Mouse (Mus musculus) lung, embryonic 14.5 days (tissue): Measurements from ENCODE around the gene Itpa. TPM values are rescaled to one million over a fixed set of nuclear protein-coding genes. Genes with fewer than 3 reads are reported as not detected.
A peak's percentile ranks its signal among the peaks of the same experiment; 100 is the strongest.

Experiments
- ATAC-seq: fragments of 200-750 bp; cut with Nextera tagmentation; 2 replicates; pipeline ENCODE4 v1.8.0; 2017; ENCODE audit warnings: mild to moderate bottlenecking, moderate TSS enrichment, moderate library complexity; ENCODE audit not compliant: insufficient read depth
- DNase-seq: peaks from one replicate; pipeline ENCODE4 v3.0.0-alpha.2; 2015
- H3K27ac ChIP-seq: fragments of 300-500 bp; sonication (generic); 2 replicates; pipeline ENCODE4 v1.5.1; 2014; ENCODE audit warnings: low read depth, mild to moderate bottlenecking, moderate library complexity
- H3K27me3 ChIP-seq: fragments of 300-500 bp; sonication (generic); 2 replicates; pipeline ENCODE4 v1.6.1; 2014; ENCODE audit warnings: low read length, control low read depth; ENCODE audit not compliant: insufficient read depth
- H3K36me3 ChIP-seq: fragments of 300-500 bp; sonication (generic); 2 replicates; pipeline ENCODE4 v1.6.1; 2014; ENCODE audit warnings: control low read depth; ENCODE audit not compliant: insufficient read depth
- H3K4me1 ChIP-seq: fragments of 300-500 bp; sonication (generic); 2 replicates; pipeline ENCODE4 v1.6.1; 2014; ENCODE audit warnings: antibody characterized with exemption, control low read depth; ENCODE audit not compliant: insufficient read depth
- H3K4me2 ChIP-seq: fragments of 300-500 bp; sonication (generic); 2 replicates; pipeline ENCODE4 v1.6.1; 2014; ENCODE audit warnings: mild to moderate bottlenecking
- H3K4me3 ChIP-seq: fragments of 300-500 bp; sonication (generic); 2 replicates; pipeline ENCODE4 v1.5.1; 2014; ENCODE audit warnings: low read depth, low read length
- H3K9ac ChIP-seq: fragments of 300-500 bp; sonication (generic); 2 replicates; pipeline ENCODE4 v1.6.1; 2014
- H3K9me3 ChIP-seq: fragments of 300-500 bp; sonication (generic); 2 replicates; pipeline ENCODE4 v1.6.1; 2016; ENCODE audit warnings: low read depth, low read length, control low read depth
- CTCF ChIP-seq: IDR thresholded peaks from 2 replicates; pipeline ENCODE4 v1.5.1; 2016; ENCODE audit warnings: antibody characterized with exemption, low read depth
- WGBS: fragments of 180-500 bp; shearing (Covaris S2); extraction: QIAGEN DNeasy Blood & Tissue Kit; methylation state at CpG from one replicate; pipeline ENCODE4 v1.1.7; 2014; 5-methylcytosine and 5-hydroxymethylcytosine counted together
- polyA plus RNA-seq: library from polyadenylated mRNA; unstranded; fragments of >200 nt; fragmentation: Nextera tagmentation; extraction: Ambion mirVana; gene quantifications from 2 replicates; pipeline ENCODE4 v1.2.1, GENCODE M21; 2014

Itpa gene
- polyA plus RNA-seq, 1 experiment from 2014 or later, result 108 TPM

DNA sequence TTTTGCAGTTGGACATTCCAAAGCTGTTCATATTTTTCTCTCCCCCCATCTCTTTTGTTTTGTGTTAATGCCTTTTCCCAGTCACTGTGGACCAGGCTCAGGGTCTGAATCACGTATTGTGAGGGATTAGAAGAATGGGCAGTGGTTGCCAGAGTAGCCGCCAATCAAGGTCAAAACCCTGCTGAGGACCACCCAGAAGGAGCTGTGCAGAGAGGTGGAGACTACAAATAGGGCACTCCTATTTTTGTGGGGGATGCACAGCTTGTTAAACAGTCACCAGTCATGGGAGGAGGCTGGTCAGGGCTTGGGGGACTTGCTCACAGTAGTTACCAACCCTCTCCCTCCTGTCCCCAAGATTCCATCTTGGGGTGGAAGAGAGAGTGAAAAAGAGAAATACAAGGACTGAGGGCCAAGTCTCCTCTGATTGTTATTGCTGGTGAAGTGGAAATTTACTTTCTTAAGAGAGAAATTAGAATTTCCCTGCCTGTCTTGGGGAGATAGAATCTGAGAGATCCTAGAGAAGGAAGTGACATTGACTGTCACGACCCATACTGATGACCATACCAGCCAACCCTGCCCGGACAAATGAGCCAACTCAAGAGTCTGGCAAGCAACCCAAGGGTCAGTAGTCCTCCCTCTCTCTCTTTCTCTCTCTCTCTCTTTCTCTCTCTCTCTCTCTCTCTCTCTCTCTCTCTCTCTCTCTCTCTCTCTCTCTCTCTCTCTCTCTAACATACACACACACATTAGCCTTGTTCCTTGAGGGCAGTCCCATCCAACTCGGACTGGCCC is 34.3 kb upstream of the Itpa start:
- Histone ChIP-seq H3K27ac (no peak overlapping the region), H3K4me2 (no peak overlapping the region), H3K36me3 (no peaks in the 10 kb centered on the region), H3K4me3 (no peak overlapping the region), H3K27me3 (peaks cover 49% of the 10 kb centered on the region), H3K4me1 (peaks cover 13% of the 10 kb centered on the region), H3K9me3 (no peaks in the 10 kb centered on the region), H3K9ac (no peak overlapping the region)
- 49% methylated on average over 5 of the region's 5 CpGs for WGBS
- ATAC-seq (no peak), DNase-seq (no peak)
- no peak for TF ChIP-seq CTCF

DNA sequence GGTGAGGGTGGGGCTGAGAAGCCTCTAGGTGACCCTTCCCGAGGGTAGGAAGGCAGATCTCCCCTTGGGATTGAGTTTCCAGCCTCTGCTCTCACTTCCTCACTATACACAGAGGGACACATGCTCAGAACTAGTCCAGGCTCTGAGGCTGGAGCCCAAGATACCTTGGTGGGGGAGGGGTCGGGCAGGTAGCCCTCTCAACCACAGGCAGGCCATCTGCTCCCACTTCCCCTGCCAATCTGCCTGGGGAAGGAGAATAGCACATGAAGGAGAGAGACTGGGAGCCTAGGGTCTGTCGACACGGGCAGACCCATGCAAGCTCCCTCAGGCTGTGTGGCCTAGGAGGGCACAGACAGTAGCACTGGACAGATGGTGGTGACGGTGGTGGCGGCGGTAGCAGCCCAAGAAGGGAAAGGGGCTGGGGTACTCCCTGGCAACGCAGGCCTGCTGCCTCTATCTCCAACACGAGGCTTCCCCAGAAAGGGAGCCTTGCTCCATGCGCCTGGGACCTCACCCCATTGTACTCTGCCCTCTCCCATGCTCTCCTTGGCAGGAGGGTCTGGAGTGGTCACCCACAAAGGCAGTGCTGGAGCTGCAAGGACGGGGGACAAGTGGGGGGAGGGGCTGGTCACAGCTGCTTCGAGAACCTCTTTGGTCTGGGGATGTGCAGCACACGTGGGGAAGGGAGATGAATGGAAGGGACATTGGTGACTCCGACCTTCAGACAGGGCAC is 33.2 kb upstream of the Itpa start:
- Histone ChIP-seq H3K4me2 (peak overlapping the region; percentile 83), H3K4me1 (peaks cover 7% of the 10 kb centered on the region), H3K4me3 (peak overlapping the region; percentile 37), H3K27me3 (peaks cover 53% of the 10 kb centered on the region), H3K9me3 (no peaks in the 10 kb centered on the region), H3K36me3 (no peaks in the 10 kb centered on the region), H3K9ac (no peak overlapping the region), H3K27ac (no peak overlapping the region)
- ATAC-seq (peak; percentile 12), DNase-seq (no peak)
- WGBS, result 26% methylated on average over 14 of the region's 14 CpGs
- TF ChIP-seq CTCF, result no peak

DNA sequence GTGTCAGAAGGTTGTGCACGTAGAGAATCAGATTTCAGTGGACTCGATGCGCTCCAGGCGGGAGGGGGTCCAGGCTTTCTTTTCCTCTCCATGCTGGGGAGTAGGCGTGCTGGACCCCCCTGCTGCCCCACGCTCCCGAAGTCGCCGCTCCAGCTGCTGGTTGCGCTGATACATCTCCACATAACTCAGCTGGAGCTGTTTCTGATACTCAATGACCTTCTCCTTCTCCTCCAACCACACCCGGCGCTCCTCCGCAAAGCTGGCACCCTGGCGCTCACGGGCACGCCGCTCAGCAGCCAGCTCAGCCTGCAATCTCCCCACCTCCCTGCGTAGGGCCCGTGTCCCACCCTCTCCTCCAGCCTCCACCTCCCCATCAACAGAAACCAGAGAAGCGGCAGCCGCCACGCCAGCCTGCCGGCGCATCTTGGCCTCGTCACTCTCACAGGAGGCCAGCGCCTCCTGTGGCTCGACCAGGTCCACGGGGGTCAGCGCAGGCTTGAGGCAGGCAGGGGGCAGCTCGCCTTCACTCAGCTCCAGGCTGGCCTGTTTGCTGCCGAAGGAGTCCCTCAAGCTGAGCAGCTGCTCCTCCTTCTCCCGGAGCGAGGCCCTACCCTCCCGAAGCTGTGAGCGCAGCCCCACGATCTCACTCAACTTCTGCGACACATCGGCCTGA is 32.5 kb upstream of the Itpa start:
- peak; percentile 61 for DNase-seq
- TF ChIP-seq CTCF, result peak; percentile 59

DNA sequence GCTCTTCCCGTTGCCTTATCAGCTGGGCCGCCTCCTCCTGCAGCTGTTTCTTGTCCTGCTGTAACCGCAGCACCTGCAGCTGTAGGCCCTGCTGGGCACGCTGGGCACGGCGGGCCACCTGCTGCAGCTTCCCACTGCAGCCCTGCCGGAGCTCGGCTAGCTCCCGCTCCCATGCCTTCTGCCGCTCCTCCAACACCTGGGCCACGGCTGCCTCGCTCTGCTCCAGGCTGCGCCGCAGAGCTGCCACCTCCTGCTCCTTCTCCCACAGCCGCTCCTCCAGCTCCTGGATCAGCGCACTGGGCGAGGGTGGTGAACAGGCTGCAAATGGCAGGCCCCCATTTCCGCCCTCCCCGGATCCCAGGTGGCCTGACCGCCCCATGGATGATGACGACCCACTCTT is 31.6 kb upstream of the Itpa start:
- no peak overlapping the region for H3K9ac ChIP-seq
- peak overlapping the region; percentile 37; the same call in 1 of the 2 replicates for H3K4me3 ChIP-seq
- no peak for TF ChIP-seq CTCF
- peaks cover 53% of the 10 kb centered on the region for H3K27me3 ChIP-seq
- H3K4me1 ChIP-seq, result peaks cover 7% of the 10 kb centered on the region
- no peak overlapping the region for H3K27ac ChIP-seq
- peak overlapping the region; percentile 83 for H3K4me2 ChIP-seq
- 0 out of 2 replicates have a peak, but pooled peaks have one; percentile 18 for ATAC-seq
- H3K36me3 ChIP-seq, result no peaks in the 10 kb centered on the region
- DNase-seq, result no peak
- no peaks in the 10 kb centered on the region for H3K9me3 ChIP-seq
- 18% methylated on average over 21 of the region's 21 CpGs for WGBS

More for the DNA sequence above, 32.5 kb upstream of the Itpa start:
- Histone ChIP-seq H3K9me3 (no peaks in the 10 kb centered on the region), H3K27me3 (peaks cover 53% of the 10 kb centered on the region), H3K4me2 (peak overlapping the region; percentile 83), H3K9ac (peak overlapping the region; percentile 49), H3K27ac (no peak overlapping the region), H3K36me3 (no peaks in the 10 kb centered on the region), H3K4me3 (peak overlapping the region; percentile 37), H3K4me1 (peaks cover 7% of the 10 kb centered on the region)
- ATAC-seq, result peak; percentile 62
- WGBS, result 2% methylated on average over 38 of the region's 38 CpGs

DNA sequence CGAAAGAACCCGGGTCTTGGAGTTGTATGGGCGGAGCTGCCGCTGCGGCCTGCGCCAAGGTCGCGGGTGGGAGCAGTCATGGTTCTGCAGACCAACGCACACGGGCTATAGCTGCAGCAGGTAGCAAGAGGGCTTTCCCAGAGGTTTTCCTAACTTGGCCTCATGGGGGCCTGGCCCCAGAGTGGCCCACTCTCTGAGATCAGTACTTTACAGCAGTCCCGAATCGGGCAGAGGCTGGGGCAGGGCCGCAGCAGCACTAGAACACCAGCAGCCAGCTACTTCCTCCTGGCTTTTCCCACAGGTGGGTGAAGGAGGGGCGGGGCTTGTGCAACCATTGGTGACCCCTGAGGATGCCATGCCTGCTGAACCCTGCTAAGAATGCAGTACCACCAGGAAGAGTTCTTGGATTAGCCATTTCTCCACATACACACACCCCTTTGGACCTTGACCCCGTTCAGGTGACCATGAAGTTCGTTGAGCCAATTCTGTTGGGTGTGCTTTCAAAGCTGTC is 29.3 kb upstream of the Itpa start:
- Histone ChIP-seq H3K4me3 (no peak overlapping the region), H3K9me3 (no peaks in the 10 kb centered on the region), H3K27me3 (peaks cover 50% of the 10 kb centered on the region), H3K9ac (no peak overlapping the region), H3K27ac (no peak overlapping the region), H3K4me1 (peaks cover 10% of the 10 kb centered on the region), H3K4me2 (no peak overlapping the region), H3K36me3 (no peaks in the 10 kb centered on the region)
- no peak for ATAC-seq
- WGBS, result 24% methylated on average over 16 of the region's 16 CpGs
- TF ChIP-seq CTCF, result no peak
- no peak for DNase-seq

DNA sequence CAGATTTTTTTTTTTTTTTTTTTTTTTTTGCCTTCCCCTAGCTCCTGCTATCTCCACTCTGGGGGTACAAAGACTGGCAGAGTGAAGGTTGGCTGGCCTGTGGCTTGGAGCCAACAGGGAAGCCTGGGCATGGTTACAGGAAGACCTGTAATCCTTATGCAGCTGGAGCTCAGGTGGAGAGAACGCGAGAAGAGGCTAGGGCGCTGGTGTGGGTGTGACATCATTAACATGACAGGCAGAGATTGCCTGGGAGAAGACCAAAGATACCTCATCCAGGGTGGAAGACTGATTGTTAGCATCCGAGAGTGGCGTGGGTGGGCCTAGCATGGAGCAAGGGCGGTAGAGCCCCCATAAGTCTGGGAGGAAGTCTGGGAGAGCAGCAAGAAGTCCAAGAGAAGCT is 28.1 kb upstream of the Itpa start:
- Histone ChIP-seq H3K27ac (no peak overlapping the region), H3K9ac (no peak overlapping the region), H3K27me3 (peaks cover 41% of the 10 kb centered on the region), H3K4me1 (peaks cover 10% of the 10 kb centered on the region), H3K4me2 (no peak overlapping the region), H3K4me3 (no peak overlapping the region), H3K36me3 (no peaks in the 10 kb centered on the region), H3K9me3 (no peaks in the 10 kb centered on the region)
- 75% methylated on average over 6 of the region's 6 CpGs for WGBS
- TF ChIP-seq CTCF, result no peak
- ATAC-seq (no peak), DNase-seq (no peak)
